Mouse (Mus musculus) hindbrain, embryonic 11.5 days (tissue): ENCODE data around the gene Usp18. TPM values are rescaled to one million over a fixed set of nuclear protein-coding genes. Genes with fewer than 3 reads are reported as not detected.
A peak's percentile ranks its signal among the peaks of the same experiment; 100 is the strongest.

ENCODE experiments used
- ATAC-seq: fragments of 200-750 bp; cut with Nextera tagmentation; 2 replicates; pipeline ENCODE4 v1.8.0; 2017; ENCODE audit warnings: mild to moderate bottlenecking, moderate TSS enrichment, moderate library complexity; ENCODE audit not compliant: low FRiP score
- DNase-seq: peaks from one replicate; pipeline ENCODE4 v3.0.0-alpha.2; 2015; ENCODE audit warnings: low spot score
- H3K27ac ChIP-seq: fragments of 300-500 bp; sonication (generic); 2 replicates; pipeline ENCODE4 v1.5.1; 2014; ENCODE audit warnings: mild to moderate bottlenecking, low read depth, low read length
- H3K27me3 ChIP-seq: fragments of 300-500 bp; sonication (generic); 2 replicates; pipeline ENCODE4 v1.6.1; 2014; ENCODE audit warnings: mild to moderate bottlenecking, low read length, moderate library complexity, mixed read lengths; ENCODE audit not compliant: control insufficient read depth, insufficient read depth
- H3K36me3 ChIP-seq: fragments of 300-500 bp; sonication (generic); 2 replicates; pipeline ENCODE4 v1.6.1; 2014; ENCODE audit warnings: mild to moderate bottlenecking, low read length, moderate library complexity, mixed read lengths; ENCODE audit not compliant: control insufficient read depth, insufficient read depth
- H3K4me1 ChIP-seq: fragments of 300-500 bp; sonication (generic); replicated peaks from 2 replicates; pipeline ENCODE4 v1.6.1; 2014; ENCODE audit warnings: low read length, mixed read lengths; ENCODE audit not compliant: control insufficient read depth, insufficient read depth
- H3K4me2 ChIP-seq: fragments of 300-500 bp; sonication (generic); replicated peaks from 2 replicates; pipeline ENCODE4 v1.6.1; 2014; ENCODE audit warnings: mild to moderate bottlenecking, low read depth, low read length
- H3K4me3 ChIP-seq: fragments of 300-500 bp; sonication (generic); 2 replicates; pipeline ENCODE4 v1.5.1; 2014; ENCODE audit warnings: low read depth, low read length
- H3K9ac ChIP-seq: fragments of 300-500 bp; sonication (generic); 2 replicates; pipeline ENCODE4 v1.6.1; 2014; ENCODE audit warnings: low read depth, low read length
- H3K9me3 ChIP-seq: fragments of 300-500 bp; sonication (generic); 2 replicates; pipeline ENCODE4 v1.6.1; 2016; ENCODE audit warnings: low read length; ENCODE audit not compliant: control insufficient read depth
- whole genome bisulfite sequencing: fragments of 180-500 bp; shearing (Covaris S2); extraction: QIAGEN DNeasy Blood & Tissue Kit; methylation state at CpG from one replicate; pipeline ENCODE4 v1.1.7; 2014; 5-methylcytosine and 5-hydroxymethylcytosine counted together
- polyA plus RNA-seq: library from polyadenylated mRNA; unstranded; fragments of >200 nt; fragmentation: Nextera tagmentation; extraction: Ambion mirVana; gene quantifications from 2 replicates; pipeline ENCODE4 v1.2.1, GENCODE M21; 2014

Usp18 gene
- polyA plus RNA-seq, 1 experiment from 2014 or later, result 1.3 TPM

DNA sequence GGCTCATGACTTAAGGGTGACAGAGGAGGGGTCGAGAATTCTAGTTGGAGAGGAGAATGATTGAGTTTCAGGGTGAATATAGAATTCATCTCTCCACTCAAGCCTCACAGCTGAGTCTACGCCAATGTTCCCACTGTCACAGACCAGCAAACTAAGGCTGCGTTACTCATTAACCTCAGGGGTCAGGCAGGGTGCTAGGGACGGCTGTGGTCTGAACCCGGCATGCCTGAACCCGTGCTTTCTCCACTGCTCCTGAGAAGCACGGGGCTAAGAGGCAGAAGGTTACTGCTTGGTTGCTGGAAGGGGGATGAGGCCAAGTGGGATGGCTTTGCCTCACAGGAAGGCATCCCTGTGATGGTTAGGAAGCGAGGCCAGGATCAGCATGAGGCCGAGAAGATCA lies 54.8 kb downstream of the Usp18 start:
- ATAC-seq, result peak; percentile 48; the same call in 1 of the 2 replicates
- Histone ChIP-seq H3K4me2 (no peak overlapping the region), H3K4me1 (peaks cover 4% of the 10 kb centered on the region; the same call in 1 of the 2 replicates), H3K9me3 (no peaks in the 10 kb centered on the region), H3K36me3 (no peaks in the 10 kb centered on the region), H3K27ac (no peak overlapping the region), H3K27me3 (no peaks in the 10 kb centered on the region), H3K9ac (no peak overlapping the region), H3K4me3 (no peak overlapping the region)
- 44% methylated on average over 9 of the region's 9 CpGs for WGBS
- no peak for DNase-seq

DNA sequence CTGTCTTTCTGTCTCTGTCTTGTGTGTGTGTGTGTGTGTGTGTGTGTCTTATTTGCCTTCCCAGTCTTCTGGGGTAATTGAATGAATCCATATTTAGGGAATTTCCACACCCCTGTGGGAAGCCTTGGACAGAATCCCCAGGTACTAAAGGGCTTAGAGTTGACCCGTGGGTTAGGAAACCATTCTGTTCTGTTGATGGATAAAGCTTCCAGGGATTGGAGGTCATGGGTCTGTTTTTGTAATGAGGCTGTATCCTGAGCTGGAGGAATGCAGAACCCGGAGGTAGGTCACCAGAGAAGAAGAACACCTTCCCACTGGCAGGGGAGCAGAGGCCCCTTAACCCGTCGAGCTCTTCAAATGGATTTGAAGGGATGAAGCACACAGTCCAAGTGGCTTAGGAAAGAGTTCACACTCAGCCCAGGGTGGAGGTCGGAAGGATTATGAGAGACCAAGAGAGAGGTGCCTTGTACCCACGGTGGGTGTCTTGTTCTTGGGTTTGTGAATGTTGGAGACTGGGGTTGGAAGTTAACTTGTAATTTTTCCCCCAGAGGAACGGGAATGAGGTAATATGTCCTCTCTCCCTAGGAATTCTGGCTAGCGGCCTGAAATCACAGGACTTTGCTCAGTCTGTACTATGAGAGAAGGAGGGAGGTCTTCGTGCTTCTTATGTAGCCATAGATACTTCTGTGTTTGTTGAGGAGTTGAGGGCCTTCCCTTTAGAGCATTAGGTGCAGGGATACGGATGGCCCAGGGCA lies 57.9 kb downstream of the Usp18 start:
- Histone ChIP-seq H3K36me3 (no peaks in the 10 kb centered on the region), H3K27ac (no peak overlapping the region), H3K4me3 (no peak overlapping the region), H3K4me1 (peaks cover 4% of the 10 kb centered on the region; the same call in 1 of the 2 replicates), H3K27me3 (no peaks in the 10 kb centered on the region), H3K9me3 (no peaks in the 10 kb centered on the region), H3K4me2 (no peak overlapping the region), H3K9ac (no peak overlapping the region)
- no peak for ATAC-seq
- 69% methylated on average over 10 of the region's 10 CpGs for WGBS
- no peak for DNase-seq

DNA sequence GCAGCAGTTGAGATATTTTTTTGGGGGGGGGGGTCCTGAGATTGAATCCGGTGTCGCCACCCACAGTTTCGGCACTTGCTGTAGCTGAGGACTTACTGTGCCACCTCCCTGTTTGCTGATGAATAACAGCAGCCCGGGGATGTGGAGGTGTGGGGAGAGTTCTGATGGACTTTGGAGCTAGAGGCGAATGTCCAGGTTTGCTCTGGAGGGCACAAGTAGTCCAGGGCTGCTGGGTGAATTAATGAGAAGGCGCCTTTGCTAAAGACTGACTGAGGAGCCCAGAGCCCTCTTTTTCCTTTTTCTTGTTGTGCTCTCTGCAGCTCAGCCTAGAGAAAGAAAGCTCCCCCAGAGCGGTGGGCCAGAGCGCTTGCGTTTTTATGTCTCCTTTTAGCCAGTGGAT lies 58.9 kb downstream of the Usp18 start:
- H3K4me3 ChIP-seq, result no peak overlapping the region
- no peaks in the 10 kb centered on the region for H3K9me3 ChIP-seq
- no peaks in the 10 kb centered on the region for H3K27me3 ChIP-seq
- no peaks in the 10 kb centered on the region for H3K36me3 ChIP-seq
- ATAC-seq, result no peak
- peaks cover 3% of the 10 kb centered on the region; the same call in 1 of the 2 replicates for H3K4me1 ChIP-seq
- no peak overlapping the region for H3K9ac ChIP-seq
- H3K27ac ChIP-seq, result no peak overlapping the region
- no peak overlapping the region for H3K4me2 ChIP-seq
- DNase-seq, result no peak
- whole genome bisulfite sequencing, result 87% methylated on average over 9 of the region's 9 CpGs

DNA sequence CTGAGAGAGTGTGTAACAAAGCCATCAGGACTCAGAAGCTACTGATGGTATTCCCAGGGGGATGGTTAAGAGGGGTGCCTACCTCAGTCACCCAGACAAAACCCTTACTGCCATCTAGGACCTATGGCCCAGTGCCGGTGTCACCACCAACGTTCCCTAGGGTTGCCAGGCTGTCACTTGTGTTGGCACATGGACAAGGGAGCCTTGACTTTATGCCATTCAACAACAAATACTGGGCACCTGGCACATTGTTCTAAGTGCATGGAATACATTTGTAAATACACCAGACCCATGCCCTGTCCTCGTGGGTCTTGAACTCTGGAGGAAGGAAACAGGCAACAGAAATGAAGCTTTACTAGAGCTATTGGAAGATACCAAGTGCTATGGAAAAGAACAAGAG lies 59.9 kb downstream of the Usp18 start:
- ATAC-seq (no peak), DNase-seq (no peak)
- Histone ChIP-seq H3K9ac (no peak overlapping the region), H3K36me3 (no peaks in the 10 kb centered on the region), H3K4me2 (no peak overlapping the region), H3K9me3 (no peaks in the 10 kb centered on the region), H3K27ac (no peak overlapping the region), H3K4me3 (no peak overlapping the region), H3K27me3 (no peaks in the 10 kb centered on the region), H3K4me1 (no peaks in the 10 kb centered on the region; the same call in 1 of the 2 replicates)
- WGBS, result 91% methylated on average over 3 of the region's 3 CpGs

DNA sequence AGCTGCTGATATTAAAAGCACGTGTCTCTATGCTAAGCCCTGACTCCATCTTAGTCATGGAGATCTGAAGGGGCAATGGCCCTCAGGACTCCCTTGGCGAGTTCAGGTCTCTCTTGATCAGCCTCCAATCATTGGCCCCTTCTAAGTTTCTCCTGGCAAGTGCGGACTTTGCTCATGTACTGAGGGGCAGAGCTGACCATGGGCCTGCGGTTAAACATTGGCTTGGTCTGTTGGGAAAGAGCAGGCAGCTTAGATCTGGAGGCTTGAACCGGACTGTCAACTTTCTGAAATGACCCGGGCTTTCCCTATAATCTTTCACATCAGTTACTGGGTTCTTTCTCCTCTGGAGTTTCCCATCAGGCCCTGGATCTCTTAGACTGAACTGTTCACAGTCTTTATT lies 65.3 kb downstream of the Usp18 start:
- Histone ChIP-seq H3K4me2 (no peak overlapping the region), H3K36me3 (no peaks in the 10 kb centered on the region), H3K4me1 (no peaks in the 10 kb centered on the region), H3K27me3 (no peaks in the 10 kb centered on the region), H3K27ac (no peak overlapping the region), H3K9me3 (no peaks in the 10 kb centered on the region), H3K4me3 (no peak overlapping the region), H3K9ac (no peak overlapping the region)
- DNase-seq (no peak), ATAC-seq (no peak)
- WGBS, result 89% methylated on average over 6 of the region's 6 CpGs

DNA sequence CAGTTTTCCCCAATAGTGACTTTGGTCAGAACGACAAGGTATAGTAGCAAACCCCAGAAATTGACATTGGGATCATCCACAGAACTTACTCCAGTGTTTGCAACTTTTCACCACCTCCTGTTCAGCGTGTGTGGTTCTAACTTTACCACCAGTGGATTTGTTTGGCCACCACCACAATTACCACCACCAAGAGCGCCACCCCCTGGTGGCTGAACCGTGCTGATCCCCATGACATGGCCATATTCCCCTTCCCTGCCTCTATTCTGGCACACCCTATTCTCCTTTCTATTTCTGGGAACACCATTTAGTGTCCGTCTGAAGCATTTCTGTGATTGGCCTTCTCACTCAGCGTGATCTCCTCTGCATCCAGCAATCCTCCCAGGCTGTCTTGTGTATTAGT lies 73.4 kb downstream of the Usp18 start:
- Histone ChIP-seq H3K4me2 (no peak overlapping the region), H3K36me3 (no peaks in the 10 kb centered on the region), H3K27me3 (no peaks in the 10 kb centered on the region), H3K4me3 (no peak overlapping the region), H3K9ac (no peak overlapping the region), H3K27ac (no peak overlapping the region), H3K4me1 (no peaks in the 10 kb centered on the region), H3K9me3 (no peaks in the 10 kb centered on the region)
- DNase-seq, result no peak
- ATAC-seq, result no peak
- WGBS, result 65% methylated on average over 6 of the region's 6 CpGs

Other genes with a start within 250 kb of the Usp18 start
- gene Mical3, start 114.9 kb upstream of the Usp18 start, polyA plus RNA-seq, result 17.1 and 27.4 TPM in 2 replicates
- 5.7 and 6.4 TPM in 2 replicates for gene Pex26, start 62.2 kb upstream of the Usp18 start, polyA plus RNA-seq
- 0.54 and 0.60 TPM in 2 replicates for gene Tuba8, start 35.2 kb upstream of the Usp18 start, polyA plus RNA-seq
- 2.2 and 2.9 TPM in 2 replicates for gene Slc6a13, start 54.3 kb downstream of the Usp18 start, polyA plus RNA-seq
- gene Slc6a12, start 97.2 kb downstream of the Usp18 start, polyA plus RNA-seq, result 0.29 TPM in 1 of 2 replicates, not detected in the other
- 1.8 and 2.5 TPM in 2 replicates for gene Iqsec3, start 227.8 kb downstream of the Usp18 start, polyA plus RNA-seq